Mouse (Mus musculus): ENCODE measurements at regions not wholly inside any gene's neighbourhood (a gene's known extent, or its start where the extent isn't known, plus 50 kb on each side); places are given as distances from the start of the nearest gene placed in this dataset.

- TF ChIP-seq CTCF (IDR thresholded peaks at IDR 0.05; ENCODE audit: extremely low read depth, insufficient read length, insufficient replicate concordance, low read depth, low read length) (no peak), POLR2A (IDR thresholded peaks at IDR 0.05; ENCODE audit: low read depth, low read length) (no peak)
These were observed 116.3 kb downstream of the Zfp706 start for GRCm38 (mm10) chr15:36891296-36891695.
